Mouse (Mus musculus) spleen, adult 12 weeks (tissue): ENCODE data around the gene Sncb.
A peak's percentile ranks its signal among the peaks of the same experiment; 100 is the strongest.
"Not testable (repeated sequence)": the region's sequence is repeated elsewhere in the genome, so short reads cannot be mapped to it uniquely, and the experiment has no call there.

Experiments used
- DNase-seq: peaks from one replicate; pipeline ENCODE4 v3.0.0; 2022; ENCODE audit warnings: low spot score

Sncb gene

GRCm38 (mm10) chr13:54766192-54766768 is at the start of gene Sncb:
TSS of gene Sncb (minus strand) at chr13:54766595.
- DNase-seq, result peak; percentile 6

DNA sequence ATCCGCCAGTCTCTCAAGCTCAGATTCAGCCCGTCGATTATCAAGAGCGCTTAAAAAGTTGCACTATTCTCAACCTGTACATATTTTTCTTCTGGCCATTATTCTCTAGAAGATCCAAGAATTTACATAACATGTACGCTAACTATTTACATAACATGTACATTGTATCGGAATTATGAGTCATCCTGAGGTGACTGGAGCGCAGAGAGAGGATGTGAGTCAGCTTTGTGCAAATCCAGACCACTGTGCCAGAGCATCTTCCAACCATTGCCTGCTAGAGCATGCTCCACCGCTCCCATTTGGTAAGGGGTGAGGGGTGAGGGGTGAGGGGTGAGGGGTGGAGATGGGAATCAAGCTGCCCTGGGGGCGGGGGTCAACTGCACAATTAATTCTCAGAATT is 47.0 kb upstream of the Sncb start:
- no peak for DNase-seq

DNA sequence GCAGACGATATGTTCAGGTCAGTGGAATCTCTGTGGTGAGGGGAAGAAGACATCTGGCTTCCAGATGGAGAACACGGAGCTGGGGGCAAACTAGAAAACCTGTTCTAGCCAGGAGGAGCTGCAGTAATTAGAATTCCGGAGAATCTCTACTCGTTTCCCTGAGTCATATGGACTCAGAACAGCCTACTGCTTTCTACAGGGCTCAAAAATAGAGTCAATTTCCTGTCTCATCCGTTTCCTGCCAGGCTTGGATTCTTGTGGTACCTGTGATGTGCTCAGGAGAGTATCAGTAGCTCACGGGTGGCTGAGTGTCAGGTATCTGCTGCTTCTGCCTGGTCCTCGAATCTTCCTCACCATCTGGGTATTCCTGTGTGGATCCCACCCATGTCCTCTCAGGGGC is 45.1 kb upstream of the Sncb start:
- DNase-seq, result no peak

DNA sequence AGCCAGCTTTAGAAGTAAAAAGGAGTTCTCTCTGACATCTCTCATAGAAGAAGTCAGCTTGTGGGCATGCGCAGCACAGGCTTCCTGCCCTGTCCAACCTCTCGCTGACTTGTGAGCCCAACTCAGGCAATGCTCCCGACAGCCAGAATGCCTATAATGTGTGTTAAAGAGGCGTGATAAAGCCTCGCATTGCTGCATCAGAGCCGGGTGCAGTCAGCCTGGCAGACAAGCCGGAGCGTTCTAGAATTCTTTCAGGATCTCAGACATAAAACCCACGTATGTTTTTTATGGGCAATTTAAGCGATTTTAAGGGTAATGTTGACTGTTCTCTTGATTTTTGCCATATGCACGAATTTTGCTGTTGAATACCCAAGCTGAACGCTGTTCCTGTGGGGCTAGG is 41.7 kb upstream of the Sncb start:
- DNase-seq, result no peak

DNA sequence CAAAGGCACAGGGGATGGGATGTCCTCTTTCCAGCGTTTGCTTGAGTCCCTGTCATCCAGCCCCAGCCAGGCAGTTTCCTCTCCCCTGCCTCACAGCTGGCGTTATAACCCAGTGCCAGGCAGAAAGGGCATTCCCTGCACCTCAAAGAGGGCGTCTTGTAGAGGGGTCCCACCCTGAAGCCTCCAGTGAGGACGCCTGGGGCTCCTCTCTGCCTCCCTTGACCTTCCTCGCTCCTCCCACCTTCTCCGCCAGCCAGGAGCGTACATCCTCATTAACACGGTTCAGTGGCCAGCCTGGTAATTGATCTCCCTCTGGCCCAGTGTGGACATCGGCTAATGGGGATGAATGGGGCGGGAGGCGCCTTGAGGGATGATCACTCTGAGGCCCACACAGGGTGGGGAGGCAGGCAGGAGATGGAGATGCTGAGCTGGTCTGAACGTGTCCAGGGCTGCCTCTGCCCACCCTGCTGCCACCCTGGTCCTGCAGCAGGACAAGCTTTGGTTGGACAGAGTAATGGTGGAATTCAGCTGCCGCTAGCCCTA is 40.1 kb upstream of the Sncb start:
- DNase-seq, result no peak

GRCm38 (mm10) chr13:54805134-54805838 is 38.9 kb upstream of the Sncb start:
- DNase-seq, result no peak

GRCm38 (mm10) chr13:54803010-54803409 is 36.6 kb upstream of the Sncb start:
- no peak for DNase-seq

- DNase-seq, result no peak
These were observed 33.8 kb upstream of the Sncb start for GRCm38 (mm10) chr13:54800206-54800605.

DNA sequence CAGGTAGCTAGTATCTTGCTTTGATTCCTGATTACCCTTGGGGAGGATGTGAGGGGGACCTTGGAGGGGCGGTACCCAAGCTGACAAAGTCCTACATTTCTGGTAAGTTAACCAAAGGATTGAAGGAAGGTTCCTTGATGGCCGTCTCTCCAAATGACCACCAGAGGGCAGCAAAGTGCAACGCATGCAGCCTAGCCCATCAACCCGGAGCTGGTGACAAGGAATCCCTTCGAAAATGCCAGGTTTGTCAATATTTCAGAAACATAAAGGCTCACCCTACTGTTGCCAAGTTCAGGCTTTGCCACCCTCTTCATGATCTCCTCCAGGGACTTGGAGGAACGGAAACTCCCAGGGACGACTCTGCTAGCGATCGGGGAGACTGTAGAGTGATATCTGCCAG is 33.3 kb upstream of the Sncb start:
- peak; percentile 42 for DNase-seq

DNA sequence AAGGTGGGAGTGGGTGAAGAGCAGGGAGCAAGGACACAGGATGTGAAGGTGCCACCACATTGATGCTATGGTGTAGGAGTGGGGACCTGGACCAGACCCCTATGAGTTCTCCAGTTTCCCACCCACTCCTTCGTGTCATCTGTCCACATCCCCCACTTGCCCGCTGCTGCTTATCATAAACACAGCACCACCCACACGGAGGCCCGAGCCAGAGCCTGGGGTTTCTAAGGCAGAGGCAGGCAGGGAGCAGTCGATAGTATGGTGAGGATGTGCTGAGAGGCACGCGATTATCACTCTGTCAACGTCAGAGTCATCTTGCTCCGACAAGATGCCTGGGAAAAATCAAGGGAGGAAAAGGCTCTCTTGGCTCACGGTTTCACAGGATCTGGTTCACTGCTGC is 32.3 kb upstream of the Sncb start:
- no peak for DNase-seq

DNA sequence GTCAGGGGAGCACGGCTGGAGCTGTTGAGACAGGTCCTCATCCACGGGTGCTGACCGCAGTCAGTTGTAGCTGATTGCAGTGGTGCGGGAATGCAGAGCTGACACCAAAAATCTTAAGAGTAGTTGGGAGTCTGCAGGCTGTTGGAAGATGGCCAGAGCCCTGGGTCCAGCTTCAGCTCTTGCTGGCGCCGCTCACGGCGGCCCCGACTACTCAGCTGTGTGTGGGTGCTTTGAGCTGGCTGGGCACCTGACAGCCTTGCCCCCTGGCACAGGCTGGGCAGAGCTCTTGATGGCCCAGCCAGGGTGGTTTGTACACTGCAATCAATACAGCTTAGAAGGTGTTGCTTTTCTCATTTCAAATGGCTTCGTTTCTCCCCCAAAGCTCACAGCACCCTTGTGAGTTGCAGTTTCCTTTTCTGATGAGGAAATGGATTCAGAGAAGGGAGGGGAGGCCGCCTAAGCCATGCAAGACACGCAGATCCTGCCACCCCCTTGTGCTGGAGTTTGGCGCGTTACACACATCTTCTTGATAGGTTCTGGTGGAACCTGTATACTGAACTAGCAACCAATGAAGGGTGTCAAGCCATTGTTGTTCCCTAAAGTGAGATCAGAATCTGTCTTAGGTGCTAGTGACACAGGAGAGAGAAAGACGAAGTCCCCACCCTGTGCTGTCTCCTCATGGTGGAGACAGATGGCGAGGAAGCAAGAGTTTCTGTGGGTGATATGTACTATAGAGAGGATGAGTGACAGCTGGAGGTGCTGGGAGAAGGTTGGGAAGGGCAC is 31.7 kb upstream of the Sncb start:
- no peak for DNase-seq

- DNase-seq, result no peak
These were observed 31.0 kb upstream of the Sncb start for GRCm38 (mm10) chr13:54797356-54797755.

DNA sequence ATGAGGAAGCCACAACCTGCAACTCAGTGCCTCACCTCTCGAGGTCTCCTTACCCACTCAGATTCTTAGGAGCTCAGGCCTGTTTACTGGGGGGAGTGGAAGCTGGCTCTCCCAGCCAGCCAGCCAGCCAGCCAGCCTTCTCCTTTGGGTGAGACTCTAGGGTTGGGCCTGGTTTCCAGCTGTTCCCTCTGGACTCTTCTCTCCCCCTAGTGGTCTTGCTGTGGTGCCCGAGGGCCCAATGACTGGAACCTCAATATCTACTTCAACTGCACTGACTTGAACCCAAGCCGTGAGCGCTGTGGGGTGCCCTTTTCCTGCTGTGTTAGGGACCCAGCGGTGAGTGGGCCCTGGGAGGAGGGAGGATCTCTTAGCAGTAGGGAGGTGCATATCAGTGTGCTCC is 28.4 kb upstream of the Sncb start:
- DNase-seq, result no peak

GRCm38 (mm10) chr13:54794002-54794577 is 27.7 kb upstream of the Sncb start:
- no peak for DNase-seq

DNA sequence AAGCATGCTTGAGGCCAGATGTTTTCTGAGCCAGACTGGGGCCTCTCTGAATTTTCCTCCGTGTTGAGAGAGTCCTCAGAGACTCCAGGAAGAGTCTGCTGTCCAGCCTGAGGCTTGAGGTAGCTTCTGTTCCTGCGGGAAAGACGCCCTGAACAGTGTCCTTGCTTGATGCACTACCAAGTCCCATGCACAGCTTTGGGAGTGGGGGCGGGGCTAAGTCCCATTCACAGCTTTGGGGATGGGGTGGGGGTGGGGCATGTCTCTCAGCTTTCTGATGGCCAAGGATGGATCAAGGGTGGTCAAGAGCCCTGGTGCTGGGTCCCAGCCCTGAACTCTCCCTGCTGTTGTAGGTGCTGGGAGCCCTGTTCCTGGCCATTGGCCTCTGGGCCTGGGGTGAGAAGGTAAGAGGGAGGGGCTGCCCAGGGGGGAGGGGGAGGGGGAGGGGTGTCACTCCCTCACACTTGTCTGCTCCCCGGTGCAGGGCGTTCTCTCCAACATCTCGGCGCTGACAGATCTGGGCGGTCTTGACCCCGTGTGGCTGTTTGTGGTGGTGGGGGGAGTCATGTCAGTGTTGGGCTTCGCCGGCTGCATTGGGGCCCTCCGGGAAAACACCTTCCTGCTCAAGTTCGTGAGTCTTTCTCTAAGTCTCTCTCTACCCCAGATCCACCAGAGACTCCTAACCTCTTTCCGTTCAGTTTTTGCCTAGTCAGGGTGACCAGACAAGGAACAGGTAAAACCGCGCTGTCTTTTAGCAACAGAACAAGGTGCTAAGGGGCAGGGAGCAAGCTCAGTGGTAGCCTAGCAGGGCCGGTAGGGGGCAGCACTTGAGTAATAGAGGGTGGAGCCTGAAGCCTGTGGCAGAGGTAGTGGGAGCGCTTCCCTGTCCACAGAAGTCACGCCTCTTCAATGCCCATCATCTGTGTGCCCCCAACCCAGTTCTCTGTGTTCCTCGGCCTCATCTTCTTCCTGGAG is 26.1 kb upstream of the Sncb start:
- no peak for DNase-seq

DNA sequence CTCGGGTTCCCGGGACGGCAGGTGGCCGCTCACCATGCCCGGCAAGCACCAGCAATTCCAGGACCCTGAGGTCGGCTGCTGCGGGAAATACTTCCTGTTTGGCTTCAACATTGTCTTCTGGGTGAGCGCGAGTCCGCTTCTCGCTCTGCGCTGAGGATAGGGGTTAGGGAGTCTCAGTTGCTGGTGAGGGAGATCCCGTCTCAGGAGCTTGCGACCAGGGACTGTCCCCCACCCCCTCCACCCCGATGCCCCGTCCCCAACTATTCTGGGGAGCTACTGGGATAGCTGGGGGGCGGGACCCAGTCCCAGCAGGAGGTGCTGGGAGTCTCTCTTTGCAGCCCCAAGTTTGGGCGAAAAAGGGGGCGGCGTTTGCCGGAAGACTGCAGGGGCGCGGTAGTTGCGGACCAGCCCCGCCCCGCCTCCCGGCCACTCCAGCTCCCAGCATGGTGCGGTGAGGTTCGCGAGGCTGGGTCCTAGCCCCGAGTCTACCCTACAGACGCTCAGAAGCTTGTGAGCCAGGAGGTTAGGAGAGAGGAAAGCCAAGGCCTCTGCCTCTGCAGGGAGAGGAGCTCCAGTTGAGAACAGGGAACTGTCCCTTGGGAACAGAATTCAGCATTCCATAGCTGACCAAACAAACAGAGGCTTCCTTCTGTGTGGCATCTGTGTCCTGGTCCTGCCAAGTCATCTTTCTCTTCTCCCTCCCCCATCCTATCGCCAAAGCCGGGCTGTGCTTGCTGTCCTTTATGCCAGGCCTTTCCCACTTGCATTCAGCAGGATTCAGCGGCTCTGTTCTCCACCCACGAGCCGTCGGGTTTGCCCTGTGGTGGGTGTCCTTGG is 23.4 kb upstream of the Sncb start:
- no peak for DNase-seq

- peak; percentile 77 for DNase-seq
These were observed 22.6 kb upstream of the Sncb start, which contains the start of gene Tspan17 for GRCm38 (mm10) chr13:54788740-54789560. TSS of gene Tspan17 (plus strand) at chr13:54789377.

- not testable (repeated sequence) for DNase-seq
These were observed 21.2 kb upstream of the Sncb start for GRCm38 (mm10) chr13:54787591-54787990.

DNA sequence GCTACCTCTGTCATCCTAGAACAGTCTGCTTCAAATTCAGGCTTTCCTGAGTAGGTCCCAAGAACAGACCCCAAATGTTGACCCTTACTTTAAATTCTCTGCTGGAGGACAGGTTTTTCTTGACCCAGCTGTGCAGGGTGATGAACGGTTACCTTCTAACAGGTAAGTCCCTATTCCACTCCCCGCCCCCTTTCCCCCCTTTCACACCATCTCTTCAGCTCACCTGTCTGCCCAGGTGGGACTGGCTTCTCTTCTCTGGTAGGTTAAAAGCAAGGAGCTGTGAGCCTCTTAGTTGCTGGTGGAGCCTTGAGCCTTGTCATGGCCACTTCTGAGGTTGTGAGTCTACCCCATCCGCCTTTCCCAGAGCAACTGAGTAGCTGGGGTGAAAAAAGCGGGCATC is 17.3 kb upstream of the Sncb start, which contains the start of gene Eif4e1b:
Gene Eif4e1b, plus strand, starts transcription at position 301 of the 400 bp plus-strand sequence.
- DNase-seq, result no peak
